Mouse (Mus musculus) megakaryocyte, embryonic 14.5 days (primary cell): ENCODE results near the gene Ddx55.
A peak's percentile ranks its signal among the peaks of the same experiment; 100 is the strongest.

Experiments
- FLI1 ChIP-seq: IDR thresholded peaks from 2 replicates; pipeline ENCODE4 v1.6.1; 2012; ENCODE audit warnings: low read length, inconsistent platforms, mixed read lengths
- GATA1 ChIP-seq: IDR thresholded peaks from 3 replicates; pipeline ENCODE4 v1.6.1; 2012; ENCODE audit warnings: mixed read lengths, low read length, inconsistent platforms, borderline replicate concordance

DNA sequence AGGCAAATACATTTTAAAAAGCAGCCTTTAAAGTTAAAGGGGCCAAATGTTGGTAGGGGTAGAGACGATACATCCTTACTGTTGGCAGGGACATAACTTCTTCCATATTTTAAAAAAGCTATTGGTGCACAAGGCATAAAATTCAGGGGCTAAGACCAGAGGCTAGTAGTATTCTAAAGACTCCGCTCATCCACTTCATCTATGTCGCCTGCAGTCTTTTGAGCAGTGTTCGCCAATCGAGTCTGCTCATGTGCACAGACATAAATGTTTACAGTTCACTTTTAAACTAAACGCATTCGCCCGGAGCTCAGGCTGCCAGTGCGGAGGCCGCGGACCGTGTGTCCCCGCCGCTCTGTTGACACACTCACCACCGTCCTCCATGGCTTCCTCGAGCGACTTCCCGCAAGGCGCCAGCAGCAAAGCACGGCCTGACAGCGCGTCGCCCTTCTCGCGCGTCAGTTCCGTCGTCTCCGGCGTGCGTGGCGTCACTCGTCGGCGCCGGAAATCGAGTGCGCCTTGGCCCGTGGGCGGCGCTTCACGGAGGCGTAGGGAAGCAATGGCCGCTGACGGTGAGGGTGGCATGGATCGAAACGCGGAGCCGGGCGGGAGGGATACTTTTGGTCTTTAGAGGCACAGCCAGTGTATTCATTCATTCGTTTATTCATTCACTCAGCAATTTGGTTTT is 26.1 kb downstream of the Ddx55 start, which contains the start of the genes Eif2b1 and Gtf2h3:
- TF ChIP-seq GATA1 (no peak), FLI1 (peak; percentile 57; the same call in 1 of the 2 replicates)
